Mouse (Mus musculus) telencephalon, adult 2 months (tissue): ENCODE results near the gene Camkmt.

Experiments used
- DNase-seq: peaks from one replicate; pipeline ENCODE4 v3.0.0-alpha.2; 2011; ENCODE audit warnings: low read depth, low spot score

Camkmt gene

DNA sequence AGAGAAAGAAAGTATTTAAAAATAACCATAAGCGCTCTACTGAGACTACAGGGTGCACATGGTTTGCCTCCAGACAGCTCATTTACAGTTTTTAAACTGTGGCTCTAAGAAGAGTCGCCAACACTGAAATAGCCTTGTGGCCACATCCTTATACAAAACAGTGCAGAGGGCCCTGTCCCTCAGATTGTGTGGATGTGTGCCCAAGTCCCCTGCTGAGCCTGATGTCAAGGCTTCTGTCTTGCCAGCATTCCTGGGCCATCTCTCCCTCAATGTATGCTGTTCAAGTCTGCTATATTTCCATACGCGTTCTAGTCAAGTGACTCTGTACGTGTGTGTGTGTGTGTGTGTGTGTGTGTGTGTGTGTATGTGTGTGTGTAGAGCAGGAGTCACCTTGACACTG is 201.2 kb downstream of the Camkmt start:
- DNase-seq, result no peak

DNA sequence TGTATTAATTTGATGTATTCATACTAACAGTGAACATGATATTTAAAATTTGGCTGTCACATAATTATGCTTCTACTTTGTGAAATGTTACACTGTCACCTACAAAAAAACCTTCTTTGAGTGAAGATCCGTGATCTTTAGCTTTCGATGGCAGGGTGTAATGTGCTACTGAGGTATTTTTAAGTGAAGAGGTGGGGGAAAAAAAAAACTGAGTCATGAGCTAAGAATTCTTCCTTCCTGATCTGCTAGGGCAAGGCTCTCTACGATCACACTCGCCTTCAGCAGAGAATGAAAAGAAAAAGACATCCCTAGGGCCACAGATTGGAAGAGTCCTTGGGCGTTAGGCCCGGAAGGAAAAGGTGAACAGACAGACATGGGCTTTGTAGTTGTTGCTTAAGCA is 201.9 kb downstream of the Camkmt start:
- DNase-seq, result peak; percentile 55

DNA sequence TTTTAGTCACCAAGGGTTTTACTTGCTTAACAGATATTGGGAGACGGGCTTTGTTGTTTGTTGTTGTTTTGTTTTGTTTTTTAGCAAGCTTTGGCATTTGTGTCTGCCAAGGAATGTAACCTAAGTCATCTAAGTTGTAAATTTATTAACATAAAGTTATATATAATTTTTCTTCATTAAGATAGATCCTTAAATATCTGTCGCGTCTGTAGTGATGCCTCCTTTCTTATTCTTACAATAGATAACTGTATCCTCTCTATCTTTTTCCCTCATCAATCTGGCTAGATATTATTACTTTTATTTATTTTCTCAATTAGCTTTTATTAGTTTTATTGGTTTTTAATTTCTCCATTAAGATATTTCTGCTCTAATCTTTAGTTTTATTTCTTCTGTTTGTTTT is 213.3 kb downstream of the Camkmt start:
- no peak for DNase-seq

DNA sequence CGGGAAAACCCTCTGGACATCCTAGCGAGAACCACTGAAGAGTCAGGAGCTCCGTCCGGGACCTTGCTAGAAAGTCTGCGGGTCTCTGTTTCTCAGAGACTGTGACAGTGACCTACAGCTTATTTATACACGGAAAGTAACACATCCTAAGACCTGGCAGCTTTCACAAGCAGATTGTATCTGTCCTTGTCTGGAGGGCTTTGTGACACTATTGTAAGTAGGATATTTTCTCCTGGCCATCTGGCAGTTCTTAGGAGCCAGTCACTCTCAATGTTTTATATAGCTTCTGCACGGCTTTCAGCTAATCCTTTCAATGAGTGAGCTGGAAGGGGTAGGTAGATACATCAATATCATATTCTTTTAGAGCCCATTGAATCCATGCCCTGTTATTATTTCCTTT is 218.2 kb downstream of the Camkmt start:
- DNase-seq, result no peak

DNA sequence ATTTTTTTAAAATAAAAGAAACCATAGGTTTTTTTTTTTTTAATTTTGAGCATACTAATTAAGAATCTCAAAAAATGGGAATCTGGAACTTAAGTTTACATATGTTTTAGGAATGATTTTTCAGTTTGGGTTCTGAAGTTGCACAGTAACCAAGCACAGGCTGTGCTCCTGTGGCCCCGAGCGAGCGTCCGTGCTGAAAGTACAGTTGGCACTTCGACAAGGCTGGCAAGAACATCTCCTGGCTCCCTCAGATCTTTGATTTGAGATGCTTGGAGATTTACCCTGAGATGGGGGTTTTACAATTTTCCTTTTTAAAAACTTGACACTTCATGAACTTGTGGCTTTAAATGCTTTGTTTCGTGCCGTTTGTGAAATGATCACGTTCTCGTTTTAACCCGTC is 218.7 kb downstream of the Camkmt start:
- no peak for DNase-seq

DNA sequence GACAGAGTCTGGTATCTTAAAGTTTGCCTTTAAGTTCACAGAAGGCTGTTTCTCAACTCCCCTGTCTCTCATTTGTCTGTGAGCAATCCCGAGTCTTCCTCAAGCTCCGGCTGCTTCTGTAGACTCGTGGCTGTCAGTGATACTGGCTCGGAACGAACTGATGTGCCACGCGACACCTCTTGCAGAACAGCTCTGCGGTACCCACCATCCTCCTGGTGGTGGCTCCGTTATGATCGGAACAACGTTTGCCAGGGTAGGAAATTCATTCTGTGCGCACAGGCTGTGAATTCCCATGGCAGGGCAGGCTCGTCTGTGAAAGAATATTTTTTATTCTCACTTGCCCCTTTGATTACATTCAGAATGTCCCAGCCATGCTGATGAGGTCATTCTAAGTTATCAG is 221.0 kb downstream of the Camkmt start:
- peak; percentile 51 for DNase-seq

DNA sequence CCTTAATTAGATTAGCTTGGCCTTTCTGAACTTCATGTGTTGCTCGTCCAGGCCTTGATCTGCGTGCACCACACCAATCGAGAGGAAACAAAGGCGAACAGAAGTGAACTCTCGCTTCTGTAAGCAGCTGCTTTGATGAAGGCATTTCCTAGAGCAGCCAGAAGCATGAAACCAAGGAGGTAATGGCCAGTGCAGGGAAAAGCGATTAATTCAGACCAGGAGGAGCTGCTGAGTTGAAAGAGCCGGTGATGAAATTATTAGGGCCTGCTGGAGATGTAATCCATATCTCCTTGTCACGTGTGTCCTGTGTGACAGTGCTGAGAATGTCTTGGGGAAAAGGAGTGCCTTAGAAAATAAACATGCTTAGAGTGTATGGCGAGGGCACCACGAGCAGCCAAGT is 228.0 kb downstream of the Camkmt start:
- DNase-seq, result no peak

DNA sequence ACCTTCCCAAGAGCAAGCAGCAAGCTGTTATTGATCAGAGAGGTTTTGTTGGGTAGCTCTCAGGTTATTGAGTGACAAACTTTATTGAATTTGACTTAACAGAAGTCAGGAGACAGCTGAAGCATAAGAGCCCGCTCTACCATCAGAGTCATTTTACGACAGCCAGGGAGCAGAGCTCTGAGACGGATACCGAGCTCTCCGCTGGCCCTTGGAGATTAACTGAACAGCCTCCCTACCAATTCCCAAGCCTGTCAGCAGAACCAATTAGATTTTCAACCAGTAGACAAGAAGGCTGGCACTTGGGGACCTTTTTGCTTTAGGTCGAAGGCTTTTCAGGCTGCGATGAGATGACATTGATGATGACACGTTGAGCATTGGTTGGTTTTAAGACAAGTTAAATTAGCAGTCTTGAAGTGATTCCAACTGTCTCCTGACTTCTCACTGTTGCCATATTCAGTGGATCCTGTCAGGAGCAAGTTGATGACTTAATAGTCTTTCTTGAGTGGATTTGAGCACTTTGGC is 229.5 kb downstream of the Camkmt start:
- no peak for DNase-seq

DNA sequence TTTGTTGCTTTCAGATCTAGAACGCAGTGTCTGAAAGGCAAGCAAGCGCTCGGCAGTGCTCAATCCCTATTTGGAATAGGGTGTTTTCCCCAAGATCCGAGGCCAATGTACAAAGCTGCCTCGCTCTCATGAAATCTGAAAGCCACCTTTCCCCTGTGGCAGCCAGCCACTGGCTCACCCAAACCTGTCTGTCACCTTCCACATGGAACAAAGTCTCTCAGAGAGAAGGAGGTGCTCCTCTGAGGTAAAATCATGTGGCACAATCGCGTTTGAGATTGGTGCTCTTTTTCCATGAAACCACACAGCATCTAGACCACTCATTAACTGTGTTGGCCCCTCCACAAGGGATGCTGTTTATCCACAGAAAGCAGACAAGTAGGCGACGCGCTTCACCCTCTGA is 238.5 kb downstream of the Camkmt start:
- DNase-seq, result no peak

DNA sequence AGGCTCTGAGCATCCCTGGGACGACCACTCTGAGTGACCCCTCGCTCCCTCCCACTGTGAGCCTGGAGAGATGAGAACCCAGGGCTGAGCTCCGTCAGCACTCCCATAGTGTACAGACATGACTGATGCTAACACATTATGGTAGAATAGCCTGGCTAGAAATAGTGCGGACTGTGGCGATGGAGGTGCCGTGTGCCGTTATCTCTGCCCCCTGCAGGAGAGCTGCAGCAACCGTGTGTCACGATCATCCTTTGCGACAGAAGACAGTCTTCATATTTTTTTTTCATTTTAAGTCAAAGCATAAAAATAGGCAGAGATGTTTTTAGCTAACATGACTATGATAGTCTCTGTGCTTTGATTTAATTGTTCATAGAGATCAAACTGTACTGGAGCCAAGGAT is 245.1 kb downstream of the Camkmt start:
- DNase-seq, result no peak

DNA sequence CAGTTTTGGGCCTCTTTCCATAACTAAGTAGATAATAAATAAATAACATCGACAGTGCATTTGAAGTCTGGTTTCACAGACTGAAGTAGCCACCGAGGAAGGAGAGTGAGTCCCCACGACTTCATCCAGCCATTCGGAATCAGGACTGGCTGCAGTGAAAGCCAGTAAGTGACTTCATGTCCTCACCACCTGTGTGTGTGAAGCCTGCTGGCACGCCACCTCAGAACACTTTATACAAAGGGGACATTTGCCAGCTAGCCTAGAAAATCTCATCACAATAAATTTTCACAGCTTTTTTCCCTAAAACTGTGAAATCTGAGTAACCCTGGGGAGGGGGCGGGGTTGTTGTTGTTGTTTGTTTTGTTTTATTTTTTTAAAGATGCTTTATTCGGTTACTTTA is 247.3 kb downstream of the Camkmt start:
- DNase-seq, result no peak

DNA sequence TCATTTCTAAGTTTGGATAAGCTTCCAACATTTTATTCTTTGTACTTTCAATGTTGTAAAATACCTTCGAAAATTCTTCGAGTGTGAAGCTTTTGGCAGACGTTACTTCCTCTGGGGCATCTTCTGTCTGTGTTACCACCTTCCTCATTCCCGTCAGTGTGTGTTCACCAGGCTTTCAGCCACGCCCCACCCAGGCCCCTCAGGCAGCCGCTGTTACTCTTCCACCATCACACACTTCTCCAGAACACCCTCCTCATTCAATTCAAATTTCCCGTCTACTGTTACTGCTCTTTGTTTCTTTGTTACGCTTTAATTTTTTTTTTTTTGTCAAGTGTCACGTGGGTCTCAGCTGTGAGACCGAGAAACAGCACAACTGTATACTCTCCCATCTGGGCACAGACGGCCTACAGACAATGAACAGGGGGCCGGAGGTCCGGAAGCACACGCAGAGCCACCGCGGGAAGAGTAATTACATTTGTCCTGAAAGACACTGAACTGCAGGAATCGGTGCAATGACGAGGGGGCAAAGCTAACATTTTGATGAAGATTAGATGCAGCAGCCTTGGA is 250.9 kb downstream of the Camkmt start:
- DNase-seq, result no peak

DNA sequence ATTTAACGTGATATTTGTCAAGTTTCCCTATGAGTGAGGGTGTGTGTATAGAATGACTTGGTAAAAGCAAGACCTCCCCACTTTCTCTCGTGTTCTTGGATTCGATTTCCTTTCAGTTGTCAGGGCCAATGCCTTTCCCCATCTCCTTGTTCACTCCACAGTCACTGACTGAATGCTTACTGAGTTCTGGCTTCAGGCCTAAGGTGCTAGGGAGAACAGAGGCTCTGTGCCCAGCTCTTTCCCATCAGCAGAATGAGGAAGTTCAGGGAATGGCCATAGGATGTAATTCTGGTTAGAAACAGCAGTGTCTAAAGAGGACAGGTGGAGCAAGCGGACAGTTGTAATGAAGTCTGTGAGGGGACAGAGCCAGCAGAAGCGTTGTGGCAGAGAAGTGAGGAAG is 252.1 kb downstream of the Camkmt start:
- DNase-seq, result no peak

DNA sequence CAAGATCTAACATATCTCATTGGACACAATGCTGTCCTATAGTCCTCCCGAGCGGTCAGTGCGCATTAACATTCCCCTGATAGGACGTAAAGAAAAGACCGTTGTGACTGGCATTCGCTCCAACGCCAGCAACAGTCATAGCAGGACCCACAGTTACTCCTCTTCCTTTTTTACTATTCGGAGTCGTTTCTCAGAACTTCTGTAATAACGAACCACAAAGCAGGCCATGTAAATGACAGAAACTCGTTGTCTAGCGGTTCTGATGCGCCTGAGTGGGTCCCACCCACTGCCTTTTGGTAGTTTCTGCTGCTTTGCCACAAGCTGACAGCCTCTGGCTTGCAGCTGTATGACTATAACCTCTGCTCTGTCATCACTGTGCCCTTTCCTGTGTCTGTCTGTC is 253.1 kb downstream of the Camkmt start:
- DNase-seq, result no peak

DNA sequence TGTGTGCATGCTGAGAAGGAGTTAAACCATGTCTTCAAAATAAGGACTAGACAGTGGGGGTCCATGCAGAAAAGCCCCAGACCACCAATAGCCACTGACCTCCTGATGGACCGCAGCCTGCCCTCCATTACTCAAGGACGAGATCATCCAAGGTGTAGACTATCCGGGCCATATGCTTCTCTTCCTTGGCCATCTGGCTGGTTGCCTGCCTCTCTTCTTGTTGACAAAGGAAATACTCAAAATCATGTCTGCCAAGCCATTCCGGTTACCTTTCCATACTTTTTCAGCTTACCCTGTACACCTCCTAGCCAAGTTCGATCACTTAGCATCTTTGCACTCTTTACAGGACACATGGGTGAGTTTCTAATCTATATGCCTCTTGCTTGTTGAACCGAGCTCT is 256.3 kb downstream of the Camkmt start:
- DNase-seq, result no peak

DNA sequence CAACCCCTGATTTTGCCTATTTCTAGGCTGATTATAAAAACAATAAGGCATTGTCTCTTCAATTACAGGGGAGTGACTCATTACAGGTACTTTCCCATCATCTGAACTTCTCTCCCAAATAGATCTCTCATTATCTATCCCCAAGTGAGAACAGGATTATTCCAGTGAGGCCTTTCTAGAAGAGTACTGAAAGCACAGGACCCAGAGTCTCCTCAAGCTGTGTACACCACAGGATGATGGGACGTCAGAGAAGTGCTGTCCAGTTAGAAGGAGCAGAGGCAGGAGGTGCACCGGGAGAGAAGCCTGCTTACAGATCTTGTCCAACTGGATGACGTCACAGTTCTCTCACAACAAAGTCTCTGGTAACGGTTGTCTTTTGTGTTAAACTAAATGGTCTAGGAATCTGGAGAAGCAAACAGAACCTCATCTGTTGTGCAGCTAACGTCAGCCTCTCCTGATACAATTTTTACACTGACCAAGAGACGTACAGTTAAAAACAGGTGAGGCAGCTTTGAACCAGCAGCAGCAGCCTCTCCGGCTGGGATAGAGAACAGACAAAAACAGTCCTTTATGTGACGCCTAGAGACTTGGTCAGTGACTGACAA is 259.1 kb downstream of the Camkmt start:
- DNase-seq, result no peak

DNA sequence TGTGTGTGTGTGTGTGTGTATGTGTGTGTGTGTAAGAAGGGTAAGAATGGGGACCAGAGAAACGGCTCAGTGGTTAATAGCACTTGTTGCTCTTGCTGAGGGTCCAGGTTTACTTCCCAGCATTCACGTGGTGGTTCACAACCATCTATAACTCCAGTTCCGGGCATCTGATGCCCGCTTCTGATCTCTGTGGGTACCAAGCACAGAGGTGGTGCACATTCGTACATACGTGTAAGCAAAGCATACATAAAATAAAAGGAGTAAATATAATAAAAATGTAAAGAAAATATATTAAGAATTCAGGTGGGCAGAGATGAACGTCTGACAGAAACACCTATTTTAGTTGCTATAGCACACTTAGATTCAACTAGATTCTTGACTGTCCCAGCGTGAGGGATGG is 260.9 kb downstream of the Camkmt start:
- DNase-seq, result no peak

DNA sequence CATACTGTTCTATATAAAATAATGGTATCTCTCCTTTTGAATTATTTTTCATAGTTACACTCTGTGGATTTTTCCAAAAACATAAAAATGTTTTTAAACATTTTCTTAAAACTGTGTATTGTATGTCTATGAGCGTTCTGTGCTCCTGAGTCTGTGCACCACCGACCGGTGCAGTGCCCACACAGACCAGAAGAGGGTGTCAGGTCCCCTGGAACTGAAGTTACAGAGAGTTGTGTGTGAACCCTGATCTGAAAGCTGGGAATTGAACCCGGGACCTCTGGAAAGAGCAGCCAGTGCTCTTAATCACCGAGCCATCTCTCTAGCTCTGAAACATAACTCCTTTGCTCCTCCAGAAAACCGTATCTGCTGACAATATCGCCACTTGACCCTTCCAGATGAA is 262.4 kb downstream of the Camkmt start:
- no peak for DNase-seq

DNA sequence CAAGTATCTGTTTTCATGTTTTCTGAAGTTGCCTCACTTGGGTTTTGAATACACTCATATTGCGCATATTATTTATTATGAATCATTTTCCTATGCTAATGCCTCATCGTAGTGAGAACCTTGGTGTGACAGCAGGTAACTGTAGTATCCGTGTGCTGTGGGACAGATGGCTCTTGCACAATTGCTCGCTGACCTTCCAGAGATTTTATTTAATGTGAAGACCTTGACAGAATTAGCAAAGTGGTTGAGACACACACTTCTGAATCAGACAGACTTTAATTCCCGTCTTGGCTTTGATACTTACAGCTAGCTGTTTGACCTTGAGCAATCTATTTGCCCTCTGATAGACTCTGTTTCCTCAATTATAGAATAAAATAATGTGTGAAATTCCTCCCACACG is 262.8 kb downstream of the Camkmt start:
- DNase-seq, result no peak

DNA sequence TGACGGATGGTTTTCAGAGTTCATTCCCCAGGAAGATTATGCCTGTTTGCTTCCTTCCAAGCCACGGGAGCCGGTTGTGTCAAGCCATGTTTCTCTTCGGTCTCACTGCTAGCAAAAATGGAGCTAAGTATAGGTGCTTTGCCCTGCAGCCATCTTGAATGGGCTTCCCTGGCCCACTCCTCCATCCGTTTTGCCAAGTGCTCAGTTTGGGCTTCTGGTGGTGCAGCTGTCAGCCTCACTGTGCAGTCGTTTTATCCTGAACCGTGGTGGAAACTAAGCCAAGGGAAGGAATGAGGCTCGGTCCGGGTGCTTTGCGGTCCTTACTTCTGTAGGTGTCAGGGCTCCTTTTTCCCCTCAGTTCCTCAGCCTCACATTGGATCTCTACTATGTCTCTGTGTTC is 263.3 kb downstream of the Camkmt start:
- no peak for DNase-seq

DNA sequence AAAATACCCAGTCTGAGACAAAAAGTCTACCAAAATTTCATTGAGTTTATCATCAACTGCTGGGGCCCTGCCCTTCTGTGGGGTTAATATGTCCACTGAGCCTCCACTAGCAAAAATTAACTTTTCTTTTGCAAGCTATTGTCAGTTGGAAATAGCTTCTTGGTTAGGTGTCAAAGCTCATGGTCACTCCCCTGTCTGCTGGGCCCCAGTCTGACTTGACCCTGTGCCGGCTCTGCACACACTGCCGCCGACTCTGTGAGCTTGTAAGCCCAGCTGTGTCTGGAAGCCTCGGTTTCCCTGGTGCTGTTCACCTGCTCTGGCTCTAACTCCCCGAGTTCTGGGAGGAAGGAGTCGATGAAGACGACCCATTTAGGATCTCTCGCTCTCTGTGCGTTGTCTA is 265.0 kb downstream of the Camkmt start:
- DNase-seq, result no peak

DNA sequence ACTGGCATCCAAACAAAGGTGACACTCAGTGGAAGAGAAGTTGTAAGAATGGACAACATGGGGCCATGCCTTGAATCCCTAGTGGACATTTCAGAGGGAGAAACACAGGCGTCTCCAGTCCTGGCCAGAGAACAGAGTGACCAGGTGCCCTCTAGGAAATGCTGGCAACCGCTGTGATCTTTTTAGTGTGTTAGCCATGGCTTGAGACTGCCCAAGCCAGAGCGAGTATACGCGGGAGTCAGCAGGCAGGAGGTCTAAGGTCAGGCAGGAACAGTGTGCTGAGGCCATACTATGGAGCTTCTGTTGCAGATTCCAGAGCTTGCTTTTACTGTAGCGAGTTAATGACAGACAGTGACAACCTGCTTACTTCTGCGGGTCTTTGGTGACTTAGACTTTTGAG is 270.7 kb downstream of the Camkmt start:
- no peak for DNase-seq

DNA sequence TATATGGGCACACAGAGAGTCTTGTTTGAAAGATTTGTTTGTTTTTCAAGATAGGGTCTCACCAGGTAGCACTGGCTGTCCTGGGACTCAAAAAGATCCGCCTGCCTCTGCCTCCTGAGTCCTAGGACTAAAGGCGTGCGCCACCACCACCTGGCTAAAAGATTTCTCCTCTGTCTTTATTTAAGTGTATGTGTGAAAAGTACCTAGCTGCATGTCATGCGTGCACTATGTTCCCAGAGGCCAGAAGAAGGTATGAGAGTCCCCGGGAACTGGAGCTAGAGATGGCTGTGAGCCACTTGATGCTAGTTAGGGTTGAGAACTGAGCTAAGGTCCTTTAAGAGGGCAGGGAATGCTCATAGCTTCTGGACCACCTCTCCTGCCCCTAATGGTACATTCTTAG is 277.0 kb downstream of the Camkmt start:
- DNase-seq, result no peak

DNA sequence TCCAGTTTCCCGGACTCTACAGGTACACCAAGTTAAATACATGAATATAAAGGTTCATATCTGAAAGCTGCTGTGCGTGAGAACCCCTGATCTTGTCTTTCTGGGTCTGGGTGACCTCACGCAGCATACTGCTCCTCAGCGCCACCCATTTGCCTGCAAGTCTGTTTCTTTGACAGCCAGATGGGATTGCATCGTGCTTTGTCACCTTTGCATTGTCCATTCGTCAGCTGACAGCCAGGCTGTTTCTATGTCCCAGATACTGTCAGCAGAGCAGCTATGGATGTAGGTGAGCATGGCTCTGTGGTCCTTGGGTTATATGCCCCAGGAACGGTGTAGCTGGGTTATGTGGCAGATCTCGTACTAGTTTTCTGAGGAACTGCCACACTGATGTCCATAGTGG is 278.4 kb downstream of the Camkmt start:
- no peak for DNase-seq
